Mouse (Mus musculus) liver, adult 2 months (tissue): ENCODE measurements around the gene Nr1i3. TPM values are rescaled to one million over a fixed set of nuclear protein-coding genes. Genes with fewer than 3 reads are reported as not detected.

ENCODE experiments used
- DNase-seq: peaks from one replicate; pipeline ENCODE4 v3.0.0-alpha.2; 2011; ENCODE audit warnings: low read depth, low spot score; ENCODE audit errors: extremely low read depth
- H3K27ac ChIP-seq: fragments of 200-500 bp; replicated peaks from 2 replicates; pipeline ENCODE4 v1.5.1; 2012; ENCODE audit warnings: low read depth, mild to moderate bottlenecking, control low read depth, inconsistent platforms, low read length; ENCODE audit not compliant: insufficient read depth
- H3K27me3 ChIP-seq: fragments of 200-500 bp; 2 replicates; pipeline ENCODE4 v1.6.1; 2012; ENCODE audit warnings: mild to moderate bottlenecking, moderate library complexity, low read length, inconsistent platforms; ENCODE audit not compliant: control insufficient read depth, insufficient read depth
- H3K36me3 ChIP-seq: fragments of 200-500 bp; 2 replicates; pipeline ENCODE4 v1.6.1; 2012; ENCODE audit warnings: low read length, inconsistent platforms; ENCODE audit not compliant: control insufficient read depth, insufficient read depth
- H3K4me1 ChIP-seq: fragments of 200-500 bp; 2 replicates; pipeline ENCODE4 v1.6.1; 2011; ENCODE audit warnings: low read length; ENCODE audit not compliant: control insufficient read depth, insufficient read depth
- H3K4me3 ChIP-seq: fragments of 200-500 bp; 2 replicates; pipeline ENCODE4 v1.5.1; 2011; ENCODE audit warnings: low read depth, mild to moderate bottlenecking, control low read depth, low read length, moderate library complexity; ENCODE audit not compliant: insufficient read depth
- H3K79me2 ChIP-seq: fragments of 200-500 bp; 2 replicates; pipeline ENCODE4 v1.6.1; 2012; ENCODE audit warnings: inconsistent platforms, mild to moderate bottlenecking, low read length, moderate library complexity; ENCODE audit not compliant: control insufficient read depth, insufficient read depth
- H3K9ac ChIP-seq: fragments of 200-500 bp; 2 replicates; pipeline ENCODE4 v1.6.1; 2012; ENCODE audit warnings: low read depth, mild to moderate bottlenecking, control low read depth, inconsistent platforms, low read length
- CTCF ChIP-seq: fragments of 200-500 bp; IDR thresholded peaks from 2 replicates; pipeline ENCODE4 v1.5.1; 2011; ENCODE audit warnings: low read depth, low read length, control low read depth
- POLR2A ChIP-seq: fragments of 200-500 bp; IDR thresholded peaks from 2 replicates; pipeline ENCODE4 v1.6.1; 2011; ENCODE audit warnings: low read length, control low read depth; ENCODE audit not compliant: insufficient read depth; ENCODE audit errors: extremely low read depth
- WGBS: fragments of 180-500 bp; shearing (Covaris S2); methylation state at CpG from one replicate; pipeline ENCODE4 v1.1.7; 2018; 5-methylcytosine and 5-hydroxymethylcytosine counted together
- polyA plus RNA-seq: library from polyadenylated mRNA; depleted of rRNA; stranded (reverse); fragments of >200 nt; gene quantifications from 2 replicates; pipeline ENCODE4 v1.2.3, GENCODE M21; 2012
- total RNA-seq: library from RNA; depleted of rRNA; stranded (reverse); fragments of >200 nt; gene quantifications from 2 replicates; pipeline ENCODE4 v1.2.3, GENCODE M21; 2014

The Nr1i3 gene
- total and polyA plus RNA-seq, 2 experiments, result 229 to 264 TPM

GRCm38 (mm10) chr1:171212854-171213253, 916 bp upstream of the Nr1i3 start:
- peak; percentile 98 for DNase-seq
- no peak overlapping the region for H3K4me3 ChIP-seq
- no peaks in the 10 kb centered on the region for H3K27me3 ChIP-seq
- WGBS, result 12% methylated on average over 3 of the region's 3 CpGs
- TF ChIP-seq CTCF (no peak), POLR2A (no peak)
- peaks cover 25% of the 10 kb centered on the region for H3K36me3 ChIP-seq
- H3K9ac ChIP-seq, result peak overlapping the region; percentile 54; the same call in 1 of the 2 replicates
- peaks cover 9% of the 10 kb centered on the region for H3K4me1 ChIP-seq
- H3K79me2 ChIP-seq, result no peaks in the 10 kb centered on the region
- peak overlapping the region; percentile 88 for H3K27ac ChIP-seq

DNA sequence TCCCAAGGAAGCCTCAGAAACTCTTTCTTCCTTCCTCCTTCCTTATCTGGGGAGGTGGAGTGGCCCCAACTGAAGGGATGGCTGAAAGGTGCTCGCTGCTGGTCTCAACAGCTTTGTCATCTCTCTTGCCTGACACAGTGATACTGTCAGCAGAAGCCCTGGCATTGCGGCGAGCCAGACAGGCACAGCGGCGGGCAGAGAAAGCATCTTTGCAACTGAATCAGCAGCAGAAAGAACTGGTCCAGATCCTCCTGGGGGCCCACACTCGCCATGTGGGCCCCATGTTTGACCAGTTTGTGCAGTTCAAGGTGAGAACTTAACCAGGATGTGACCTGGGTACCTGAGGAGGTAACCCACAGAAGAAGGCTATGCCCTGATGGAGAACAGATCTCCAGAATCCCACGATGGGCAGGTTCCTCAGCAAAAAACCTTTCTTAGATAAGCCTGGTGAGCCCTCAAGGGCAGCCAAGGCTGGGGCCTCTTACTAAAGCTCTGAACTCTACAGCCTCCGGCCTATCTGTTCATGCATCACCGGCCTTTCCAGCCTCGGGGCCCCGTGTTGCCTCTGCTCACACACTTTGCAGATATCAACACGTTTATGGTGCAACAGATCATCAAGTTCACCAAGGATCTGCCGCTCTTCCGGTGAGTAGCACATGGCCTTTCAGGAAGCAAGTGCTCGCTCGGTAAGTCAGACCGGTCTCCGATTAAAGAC, 2.6 kb downstream of the Nr1i3 start:
- 64% methylated on average over 18 of the region's 18 CpGs for WGBS
- Histone ChIP-seq H3K4me3 (no peak overlapping the region), H3K79me2 (no peaks in the 10 kb centered on the region), H3K36me3 (peaks cover 45% of the 10 kb centered on the region), H3K27ac (peak overlapping the region; percentile 95), H3K9ac (peak overlapping the region; percentile 46), H3K27me3 (no peaks in the 10 kb centered on the region), H3K4me1 (peaks cover 13% of the 10 kb centered on the region)
- peak; percentile 41 for DNase-seq
- TF ChIP-seq POLR2A (no peak), CTCF (no peak)

DNA sequence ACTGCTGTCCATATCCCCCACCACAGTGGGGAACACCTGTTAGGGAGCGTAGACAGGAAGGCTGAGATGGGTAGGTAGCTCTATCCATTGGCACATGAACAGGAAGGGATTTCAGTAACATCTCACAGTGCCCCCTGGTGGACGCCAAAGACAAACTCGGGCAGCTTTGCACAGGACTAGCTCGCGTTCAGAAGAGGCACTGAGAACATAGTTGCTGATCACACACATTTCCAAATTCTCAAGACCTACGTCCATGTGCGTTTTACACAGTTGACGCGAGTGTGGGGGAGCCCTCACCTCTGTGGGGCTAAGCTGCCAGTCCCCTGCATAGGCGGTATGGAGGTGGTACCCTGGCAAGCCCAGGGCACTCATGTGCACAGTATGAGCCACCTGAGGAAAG, 7.1 kb downstream of the Nr1i3 start:
- TF ChIP-seq POLR2A (0 out of 2 replicates have a peak, but pooled peaks have one; percentile 19), CTCF (peak; percentile 88)
- H3K4me3 ChIP-seq, result peak overlapping the region; percentile 7; the same call in 1 of the 2 replicates
- H3K79me2 ChIP-seq, result no peaks in the 10 kb centered on the region
- peak overlapping the region; percentile 55 for H3K27ac ChIP-seq
- H3K9ac ChIP-seq, result peak overlapping the region; percentile 66
- no peaks in the 10 kb centered on the region for H3K27me3 ChIP-seq
- DNase-seq, result peak; percentile 88
- peaks cover 13% of the 10 kb centered on the region for H3K4me1 ChIP-seq
- peaks cover 39% of the 10 kb centered on the region for H3K36me3 ChIP-seq
- 2% methylated on average over 10 of the region's 10 CpGs for WGBS

DNA sequence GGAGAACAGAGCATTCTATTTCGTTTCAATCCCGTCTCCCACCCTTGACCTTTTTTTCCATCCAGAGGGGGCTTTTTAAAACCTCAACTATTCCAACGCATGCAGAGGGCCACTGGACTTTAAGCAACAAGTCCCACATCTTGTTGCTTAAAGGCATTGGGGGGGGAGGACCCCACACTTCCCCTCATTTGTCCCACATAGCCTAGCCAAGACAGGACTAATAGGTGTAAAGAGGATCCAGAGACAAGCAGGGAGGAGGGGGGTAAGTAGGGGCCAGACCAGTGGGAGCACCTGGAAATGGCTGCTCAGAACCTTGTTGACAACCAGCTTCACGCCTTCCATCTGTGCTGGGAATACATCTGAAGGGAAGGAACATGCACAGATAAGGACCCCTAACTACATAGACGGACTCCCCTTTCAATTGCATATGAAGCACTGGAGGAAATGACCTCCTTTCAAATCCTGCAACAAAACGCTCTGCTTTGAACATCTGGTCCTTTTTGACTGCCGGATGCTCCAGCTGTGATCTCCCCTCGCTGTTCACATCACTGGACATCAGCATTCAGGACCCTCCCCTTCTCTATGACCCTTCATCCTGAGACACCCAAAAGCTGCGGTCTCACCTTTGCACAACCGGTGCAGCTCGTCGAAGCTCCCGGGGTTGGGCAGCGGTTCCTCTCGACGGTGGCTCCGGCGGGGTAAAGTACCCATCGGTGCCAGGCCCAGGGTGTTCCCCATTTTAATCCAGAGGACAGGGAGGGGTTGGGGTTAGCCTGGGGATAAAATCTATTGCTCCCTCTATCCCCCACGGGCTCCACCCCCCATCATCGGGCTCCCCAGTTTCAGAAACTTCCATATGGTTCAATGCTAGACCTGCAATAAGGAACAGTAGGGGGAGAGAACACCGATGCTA, 7.8 kb downstream of the Nr1i3 start:
- DNase-seq, result peak; percentile 70
- H3K27ac ChIP-seq, result peak overlapping the region; percentile 55

GRCm38 (mm10) chr1:171222238-171223155, 8.7 kb downstream of the Nr1i3 start, which contains the start of gene Tomm40l:
Gene Tomm40l, minus strand, starts transcription at chr1:171222514.
- TF ChIP-seq CTCF (0 out of 2 replicates have a peak, but pooled peaks have one; percentile 22), POLR2A (peak; percentile 11; the same call in 1 of the 2 replicates)
- no peaks in the 10 kb centered on the region for H3K27me3 ChIP-seq
- H3K4me1 ChIP-seq, result peaks cover 11% of the 10 kb centered on the region
- peak within 1 kb of the TSS; percentile 58 for H3K4me3 ChIP-seq
- peak; percentile 97 for DNase-seq
- WGBS, result 3% methylated on average over 28 of the region's 28 CpGs
- H3K9ac ChIP-seq, result peak within 1 kb of the TSS; percentile 59
- H3K79me2 ChIP-seq, result no peaks in the 10 kb centered on the region
- peak within 1 kb of the TSS; percentile 74 for H3K27ac ChIP-seq
- peaks cover 29% of the 10 kb centered on the region for H3K36me3 ChIP-seq

More for the DNA sequence above, 7.8 kb downstream of the Nr1i3 start:
- Histone ChIP-seq H3K4me1 (peaks cover 13% of the 10 kb centered on the region), H3K79me2 (no peaks in the 10 kb centered on the region), H3K4me3 (peak overlapping the region; percentile 58), H3K9ac (peak overlapping the region; percentile 66), H3K27me3 (no peaks in the 10 kb centered on the region), H3K36me3 (peaks cover 38% of the 10 kb centered on the region)
- WGBS, result 2% methylated on average over 22 of the region's 22 CpGs
- TF ChIP-seq POLR2A, result peak; percentile 42; the same call in 1 of the 2 replicates
- no peak for TF ChIP-seq CTCF
